Mouse (Mus musculus): Measurements from ENCODE around the gene Nat8l. TPM values are rescaled to one million over a fixed set of nuclear protein-coding genes. Genes with fewer than 3 reads are reported as not detected.

Nat8l gene
- 1.1 TPM for polyA plus RNA-seq (2015; fragmentation: Illumina TruSeq; extraction: RNeasy Lipid Tissue Mini Kit (QIAGEN cat#74804); ENCODE audit: insufficient read depth, low replicate concordance)

GRCm38 (mm10) chr5:33995843-33996693 lies at the start of gene Nat8l:
TSS of gene Nat8l (plus strand) at chr5:33995984.

GRCm38 (mm10) chr5:33983309-33984121 lies 12.3 kb upstream of the Nat8l start, which contains the start of gene Gm1673:
TSS of gene Gm1673 (plus strand) at chr5:33983433.

Other genes starting within 250 kb of the Nat8l start
- gene Letm1, start 213.2 kb upstream of the Nat8l start, polyA plus RNA-seq (2015; fragmentation: Illumina TruSeq; extraction: RNeasy Lipid Tissue Mini Kit (QIAGEN cat#74804); ENCODE audit: insufficient read depth, low replicate concordance): 17.3 TPM
- gene Nsd2, start 175.3 kb upstream of the Nat8l start, polyA plus RNA-seq (2015; fragmentation: Illumina TruSeq; extraction: RNeasy Lipid Tissue Mini Kit (QIAGEN cat#74804); ENCODE audit: insufficient read depth, low replicate concordance): 53.3 TPM
- gene Nelfa, start 59.6 kb upstream of the Nat8l start, polyA plus RNA-seq (2015; fragmentation: Illumina TruSeq; extraction: RNeasy Lipid Tissue Mini Kit (QIAGEN cat#74804); ENCODE audit: insufficient read depth, low replicate concordance): 18.3 TPM
- not detected for gene Gm1673, start 12.6 kb upstream of the Nat8l start, polyA plus RNA-seq (2015; fragmentation: Illumina TruSeq; extraction: RNeasy Lipid Tissue Mini Kit (QIAGEN cat#74804); ENCODE audit: insufficient read depth, low replicate concordance)
- 1.8 TPM for gene Poln, start 173.5 kb downstream of the Nat8l start, polyA plus RNA-seq (2015; fragmentation: Illumina TruSeq; extraction: RNeasy Lipid Tissue Mini Kit (QIAGEN cat#74804); ENCODE audit: insufficient read depth, low replicate concordance)
- gene Haus3, start 173.5 kb downstream of the Nat8l start, polyA plus RNA-seq (2015; fragmentation: Illumina TruSeq; extraction: RNeasy Lipid Tissue Mini Kit (QIAGEN cat#74804); ENCODE audit: insufficient read depth, low replicate concordance): 58.6 TPM
- gene Mxd4, start 191.7 kb downstream of the Nat8l start, polyA plus RNA-seq (2015; fragmentation: Illumina TruSeq; extraction: RNeasy Lipid Tissue Mini Kit (QIAGEN cat#74804); ENCODE audit: insufficient read depth, low replicate concordance): 69.8 TPM

Measured in spleen, adult 10 weeks (tissue).